Mouse (Mus musculus) cerebellum, adult 2 months (tissue): ENCODE measurements around the gene Cish. TPM values are rescaled to one million over a fixed set of nuclear protein-coding genes. Genes with fewer than 3 reads are reported as not detected.

Source experiments
- DNase-seq, 2 experiments: peaks; one replicate each; pipeline ENCODE4 v3.0.0; 2021
- H3K27ac ChIP-seq: fragments of 200-500 bp; 2 replicates; pipeline ENCODE4 v1.5.1; 2012; ENCODE audit warnings: low read length, control low read depth, inconsistent platforms; ENCODE audit not compliant: insufficient read depth
- H3K27me3 ChIP-seq: fragments of 200-500 bp; 2 replicates; pipeline ENCODE4 v1.6.1; 2012; ENCODE audit warnings: inconsistent platforms, mild to moderate bottlenecking, low read length, moderate library complexity; ENCODE audit not compliant: control insufficient read depth, insufficient read depth
- H3K4me1 ChIP-seq: fragments of 200-500 bp; 2 replicates; pipeline ENCODE4 v1.6.1; 2011; ENCODE audit warnings: low read length; ENCODE audit not compliant: control insufficient read depth, insufficient read depth
- H3K4me3 ChIP-seq: fragments of 200-500 bp; replicated peaks from 2 replicates; pipeline ENCODE3; 2011; ENCODE audit warnings: mild to moderate bottlenecking, low read depth, low read length, control low read depth; ENCODE audit not compliant: insufficient read depth
- CTCF ChIP-seq: fragments of 200-500 bp; IDR thresholded peaks from 2 replicates; pipeline ENCODE4 v1.5.1; 2011; ENCODE audit warnings: low read depth, mild to moderate bottlenecking, control low read depth, low read length, moderate library complexity, borderline replicate concordance; ENCODE audit not compliant: insufficient read depth
- POLR2A ChIP-seq: fragments of 200-500 bp; IDR thresholded peaks from 2 replicates; pipeline ENCODE4 v1.6.1; 2011; ENCODE audit warnings: low read length, control low read depth, borderline replicate concordance; ENCODE audit not compliant: insufficient read depth
- WGBS: fragments of 180-500 bp; shearing (Covaris S2); methylation state at CpG from one replicate; pipeline ENCODE4 v1.1.7; 2018; 5-methylcytosine and 5-hydroxymethylcytosine counted together
- polyA plus RNA-seq: library from polyadenylated mRNA; depleted of rRNA; stranded (reverse); fragments of >200 nt; gene quantifications from 2 replicates; pipeline ENCODE4 v1.2.3, GENCODE M21; 2012; rRNA removed

Gene Cish
- polyA plus RNA-seq, 1 experiment: 4.3 TPM

DNA sequence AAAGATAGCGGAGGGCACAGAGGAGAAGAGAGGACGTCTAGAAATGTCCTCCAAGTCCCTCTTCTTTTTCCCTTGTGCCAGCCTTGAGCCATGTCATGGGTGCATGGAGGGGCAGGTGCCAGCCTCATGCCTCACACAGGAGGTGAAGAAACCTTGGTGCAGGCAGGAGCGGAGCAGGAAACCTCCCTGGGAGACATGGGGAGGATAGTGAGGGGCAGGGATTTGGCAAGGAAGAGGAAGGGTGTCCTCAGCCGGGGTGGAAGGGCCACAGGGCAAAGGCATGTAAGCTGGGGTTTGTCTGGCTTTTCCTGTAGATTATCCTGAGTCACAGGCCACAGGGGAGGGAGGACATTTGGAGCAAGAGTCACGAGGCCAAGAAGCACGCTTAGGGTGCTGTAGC, 48.2 kb downstream of the Cish start:
- WGBS: 6% methylated on average over 6 of the region's 6 CpGs
- Histone ChIP-seq H3K27me3 (no peaks in the 10 kb centered on the region), H3K4me1 (peaks cover 45% of the 10 kb centered on the region), H3K27ac (peak overlapping the region; percentile 99), H3K4me3 (peak overlapping the region; percentile 31)
- peak; percentile 63 to 68 for DNase-seq
- no peak for TF ChIP-seq CTCF

DNA sequence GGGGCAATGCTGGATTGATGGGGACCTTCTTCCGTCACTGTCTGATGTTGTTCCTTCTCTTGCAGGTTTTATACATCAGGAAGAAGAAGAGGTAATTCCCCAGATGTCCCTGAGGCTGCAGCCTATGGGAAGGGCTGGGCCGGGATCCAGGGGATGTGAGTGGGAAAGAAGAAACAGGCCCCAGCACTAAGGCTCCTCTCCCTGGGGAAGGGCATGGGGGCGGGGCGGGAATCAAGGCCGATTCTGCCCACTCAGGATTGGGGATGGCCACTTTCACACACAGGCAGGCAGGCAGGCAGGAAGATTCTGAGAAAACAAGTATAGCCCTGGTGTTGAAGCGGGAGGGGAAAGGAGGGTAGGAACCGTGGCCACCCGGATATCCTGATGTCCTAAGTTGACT, 50.3 kb downstream of the Cish start:
- WGBS: 79% methylated on average over 8 of the region's 8 CpGs
- H3K4me3 ChIP-seq: no peak overlapping the region
- no peak for DNase-seq
- H3K27ac ChIP-seq: 0 out of 2 replicates have a peak overlapping the region, but pooled peaks have one; percentile 18
- no peaks in the 10 kb centered on the region for H3K27me3 ChIP-seq
- peaks cover 45% of the 10 kb centered on the region for H3K4me1 ChIP-seq
- no peak for TF ChIP-seq POLR2A

DNA sequence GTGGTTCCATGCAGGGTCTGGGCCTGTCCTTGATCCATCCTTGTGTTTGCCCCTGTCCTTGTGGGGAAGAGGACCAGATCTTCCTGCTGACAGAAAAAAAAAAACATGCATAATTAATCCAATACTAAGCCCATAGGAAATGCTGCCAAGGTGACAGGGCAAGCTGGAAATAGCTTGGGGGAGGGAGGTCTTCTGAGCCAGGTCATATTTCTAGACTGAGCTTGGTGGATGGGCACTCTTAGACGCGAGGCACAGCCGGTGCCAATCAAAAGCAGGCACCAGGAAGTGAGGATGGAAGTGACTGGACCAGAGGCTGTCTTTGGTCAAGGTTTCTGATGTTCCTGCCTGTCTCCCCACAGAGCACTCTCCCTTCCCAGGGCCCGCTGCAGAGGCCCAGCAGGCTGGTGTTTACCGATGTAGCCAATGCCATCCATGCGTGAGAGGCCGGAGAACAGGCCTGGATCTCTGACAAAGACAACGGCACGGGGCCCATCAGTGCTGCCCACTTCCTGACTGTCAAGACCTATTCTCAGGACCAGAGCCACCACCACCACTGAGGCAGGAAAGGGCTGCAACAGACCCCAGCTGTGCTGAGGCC, 51.9 kb downstream of the Cish start:
- H3K4me1 ChIP-seq: peaks cover 39% of the 10 kb centered on the region
- DNase-seq: peak; percentile 61 to 62
- H3K27me3 ChIP-seq: no peaks in the 10 kb centered on the region
- H3K27ac ChIP-seq: peak overlapping the region; percentile 61
- WGBS: 5% methylated on average over 9 of the region's 9 CpGs
- no peak overlapping the region for H3K4me3 ChIP-seq
- TF ChIP-seq POLR2A: no peak
- no peak for TF ChIP-seq CTCF

DNA sequence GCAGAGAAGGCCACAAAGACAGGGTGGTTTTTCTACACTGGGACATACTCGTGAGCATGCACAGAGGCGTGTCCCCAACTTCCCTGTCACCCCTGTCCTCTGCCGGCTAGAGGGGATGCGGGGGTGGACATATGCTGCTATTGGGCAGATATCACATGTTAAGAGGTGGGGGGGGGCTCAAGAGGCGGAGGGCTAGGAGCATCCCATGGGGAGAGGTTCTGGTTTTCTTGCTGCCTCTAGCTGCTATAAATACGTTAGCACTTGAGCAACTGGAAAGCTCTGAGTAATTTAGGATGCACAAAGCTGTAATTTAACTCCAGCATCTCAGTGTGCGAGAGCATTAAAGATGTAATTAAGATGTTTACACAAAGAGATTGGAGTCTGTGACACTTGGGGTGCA, 53.5 kb downstream of the Cish start:
- 74% methylated on average over 7 of the region's 7 CpGs for WGBS
- peaks cover 28% of the 10 kb centered on the region for H3K4me1 ChIP-seq
- TF ChIP-seq CTCF (no peak), POLR2A (no peak)
- H3K27ac ChIP-seq: no peak overlapping the region
- DNase-seq: no peak
- no peaks in the 10 kb centered on the region for H3K27me3 ChIP-seq
- no peak overlapping the region for H3K4me3 ChIP-seq

Other genes starting within 250 kb of the Cish start
- gene Dock3, start 64.1 kb upstream of the Cish start, polyA plus RNA-seq: 121 and 129 TPM in 2 replicates
- gene Mapkapk3, start 6.1 kb upstream of the Cish start, polyA plus RNA-seq: 10.5 and 11.7 TPM in 2 replicates
- gene Hemk1, start 42.3 kb downstream of the Cish start, polyA plus RNA-seq: 27.8 and 31.7 TPM in 2 replicates
- gene 6430571L13Rik, start 44.6 kb downstream of the Cish start, polyA plus RNA-seq: 44.9 and 52.5 TPM in 2 replicates
- 130 and 148 TPM in 2 replicates for gene Cacna2d2, start 103.6 kb downstream of the Cish start, polyA plus RNA-seq
- 44.3 and 44.6 TPM in 2 replicates for gene Tmem115, start 237.9 kb downstream of the Cish start, polyA plus RNA-seq
- 21.2 and 21.5 TPM in 2 replicates for gene Cyb561d2, start 246.2 kb downstream of the Cish start, polyA plus RNA-seq
- 64.1 and 70.7 TPM in 2 replicates for gene Nprl2, start 246.2 kb downstream of the Cish start, polyA plus RNA-seq